Mouse (Mus musculus): Measurements from ENCODE around the gene Xirp2.

DNA sequence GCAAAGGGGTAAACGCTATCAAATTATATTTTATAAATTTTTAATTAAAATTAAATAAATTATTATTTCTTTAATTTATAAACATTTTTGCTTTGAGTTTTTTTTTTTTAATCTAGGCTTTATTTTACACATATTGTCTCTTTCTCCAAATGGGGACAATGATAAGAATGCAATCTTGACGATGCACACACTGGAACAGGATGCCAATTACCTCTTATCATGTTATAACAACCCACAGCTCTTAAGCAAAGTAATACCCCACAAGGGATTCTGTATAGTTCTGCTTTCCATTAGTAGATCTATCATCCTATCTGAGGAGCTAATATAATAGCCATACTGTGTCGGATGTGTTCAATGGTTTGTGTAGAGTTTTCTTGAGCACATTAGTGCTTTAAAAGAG, 15.1 kb downstream of the Xirp2 start:
- TF ChIP-seq GATA1 (IDR thresholded peaks at IDR 0.05; ENCODE audit: borderline replicate concordance, low read length) (no peak), FLI1 (IDR thresholded peaks at IDR 0.05; ENCODE audit: low read length) (no peak)
